Comparison of ENCODE assay signal across 25 mouse cellular contexts in the genomic region with DNA sequence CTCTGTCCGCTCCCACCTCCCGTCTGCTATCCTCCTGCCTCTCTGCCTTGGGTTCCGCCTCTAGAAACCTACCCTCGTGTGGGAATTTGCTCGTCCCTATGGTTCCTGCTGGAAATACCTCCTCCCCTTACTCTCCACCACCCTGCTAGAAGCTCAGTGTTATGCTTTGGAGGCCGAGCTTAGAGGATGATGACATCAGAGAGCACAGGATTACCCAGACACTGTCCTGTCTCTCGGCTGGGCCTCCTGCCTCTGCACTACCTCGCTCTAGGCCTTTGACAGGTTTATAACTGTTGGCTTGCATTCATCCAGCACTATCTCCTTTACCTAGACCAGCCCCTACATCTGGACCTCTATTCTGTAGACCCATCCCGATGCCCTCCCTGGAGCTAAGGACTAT.
"Had no signal": no experiment of that assay in that cellular context is flagged by ENCODE, and none has a peak within 500 bp of the region (broad histone marks: within the 10 kb centered on the region; RNA-seq: fewer than 3 reads in every experiment).

No protein-coding gene starts in this region.

- H3K9me3 ChIP-seq: heart, embryonic 13.5 days; heart, embryonic 15.5 days; hindbrain, embryonic 10.5 days; hindbrain, embryonic 12.5 days; intestine, embryonic 15.5 days; limb, embryonic 10.5 days; limb, embryonic 12.5 days; liver, embryonic 12.5 days had no signal

- H3K4me3 ChIP-seq: heart, embryonic 13.5 days; heart, embryonic 15.5 days; hindbrain, embryonic 10.5 days; hindbrain, embryonic 12.5 days; intestine, embryonic 15.5 days; layer of hippocampus, adult 2 months; left cerebral cortex, adult 2 months; limb, embryonic 10.5 days; limb, embryonic 12.5 days; liver, embryonic 12.5 days had no signal

- H3K27ac ChIP-seq: heart, embryonic 13.5 days; heart, embryonic 15.5 days; hindbrain, embryonic 12.5 days; hindbrain, embryonic 14.5 days; intestine, embryonic 15.5 days; layer of hippocampus, adult 2 months; left cerebral cortex, adult 2 months; limb, embryonic 10.5 days; limb, embryonic 12.5 days; liver, embryonic 12.5 days had no signal

- H3K36me3 ChIP-seq: heart, embryonic 13.5 days; heart, embryonic 15.5 days; hindbrain, embryonic 10.5 days; hindbrain, embryonic 12.5 days; intestine, embryonic 15.5 days; limb, embryonic 10.5 days; limb, embryonic 12.5 days; liver, embryonic 12.5 days had no signal

- H3K4me1 ChIP-seq: heart, embryonic 13.5 days; heart, embryonic 15.5 days; hindbrain, embryonic 10.5 days; hindbrain, embryonic 12.5 days; intestine, embryonic 15.5 days; limb, embryonic 10.5 days; limb, embryonic 12.5 days had no signal

- H3K27me3 ChIP-seq: heart, embryonic 15.5 days; hindbrain, embryonic 12.5 days; intestine, embryonic 15.5 days; limb, embryonic 12.5 days had no signal

- ATAC-seq: hindbrain, embryonic 16.5 days; inflammation-experienced regulatory T-cells, adult 6 months; intestine, embryonic 15.5 days; intestine, postnatal 0 days; liver, embryonic 12.5 days had no signal

- DNase-seq: gastrocnemius, postnatal 14 days; gastrocnemius, postnatal 36 days; heart, adult 18-20 months; heart, postnatal 14 days; heart, postnatal 36 days; kidney, adult 18-20 months; kidney, adult 8-10 months; kidney, postnatal 10 days; kidney, postnatal 4 days; liver had no signal

- H3K4me2 ChIP-seq: heart, embryonic 11.5 days; heart, embryonic 13.5 days; heart, embryonic 15.5 days; hindbrain, embryonic 12.5 days; hindbrain, embryonic 14.5 days; intestine, embryonic 15.5 days; limb, embryonic 12.5 days; liver, embryonic 12.5 days had no signal

- H3K9ac ChIP-seq: heart, embryonic 13.5 days; heart, embryonic 15.5 days; hindbrain, embryonic 12.5 days; hindbrain, embryonic 14.5 days; intestine, embryonic 15.5 days; limb, embryonic 12.5 days; liver, embryonic 12.5 days had no signal
